Mouse (Mus musculus): ENCODE measurements around the gene Ddx19a.
A peak's percentile ranks its signal among the peaks of the same experiment; 100 is the strongest.
"Not testable (repeated sequence)": the region's sequence is repeated elsewhere in the genome, so short reads cannot be mapped to it uniquely, and the experiment has no call there.

The Ddx19a gene

DNA sequence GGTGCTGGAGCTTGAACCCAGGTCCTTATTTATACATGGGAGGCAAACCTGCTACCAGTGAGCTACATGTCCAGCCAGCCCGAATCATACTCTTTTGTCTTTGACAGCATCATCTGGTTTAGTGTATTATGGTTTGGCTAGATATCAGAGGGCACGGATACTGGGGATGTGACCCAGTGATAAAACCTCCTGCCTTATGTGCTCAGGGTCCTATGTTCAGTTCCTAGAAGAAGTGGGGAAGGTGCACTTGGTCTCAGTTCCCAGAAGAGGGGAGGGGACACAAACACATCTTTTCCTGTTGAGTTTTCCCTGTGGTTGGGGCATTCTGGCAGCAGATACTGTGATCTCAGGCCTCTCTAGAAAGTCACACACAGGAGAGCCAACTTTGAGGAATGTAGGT, 64.3 kb downstream of the Ddx19a start:
- DNase-seq (ENCODE audit: low spot score in 2 of 2), result no peak

DNA sequence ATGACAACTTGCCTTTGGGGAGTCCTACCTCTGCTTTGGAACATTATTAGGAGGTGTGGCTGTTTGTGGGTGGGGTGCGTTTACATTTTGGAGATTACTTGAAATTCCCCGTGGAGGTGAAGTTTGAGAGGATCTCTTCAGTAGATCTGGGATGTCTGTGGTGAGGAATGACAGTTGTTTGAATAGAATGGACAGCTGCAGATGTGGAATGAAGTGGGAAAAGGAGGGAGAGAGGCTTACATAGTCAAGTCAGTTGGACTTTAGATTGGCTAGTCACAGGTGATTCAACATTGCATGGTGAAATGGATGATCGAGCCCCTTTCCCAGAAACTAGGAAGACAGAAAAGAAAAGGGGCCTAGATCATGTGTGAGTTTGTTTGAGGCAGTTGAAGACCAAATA, 65.2 kb downstream of the Ddx19a start:
- DNase-seq (ENCODE audit: low spot score in 2 of 2), result no peak

DNA sequence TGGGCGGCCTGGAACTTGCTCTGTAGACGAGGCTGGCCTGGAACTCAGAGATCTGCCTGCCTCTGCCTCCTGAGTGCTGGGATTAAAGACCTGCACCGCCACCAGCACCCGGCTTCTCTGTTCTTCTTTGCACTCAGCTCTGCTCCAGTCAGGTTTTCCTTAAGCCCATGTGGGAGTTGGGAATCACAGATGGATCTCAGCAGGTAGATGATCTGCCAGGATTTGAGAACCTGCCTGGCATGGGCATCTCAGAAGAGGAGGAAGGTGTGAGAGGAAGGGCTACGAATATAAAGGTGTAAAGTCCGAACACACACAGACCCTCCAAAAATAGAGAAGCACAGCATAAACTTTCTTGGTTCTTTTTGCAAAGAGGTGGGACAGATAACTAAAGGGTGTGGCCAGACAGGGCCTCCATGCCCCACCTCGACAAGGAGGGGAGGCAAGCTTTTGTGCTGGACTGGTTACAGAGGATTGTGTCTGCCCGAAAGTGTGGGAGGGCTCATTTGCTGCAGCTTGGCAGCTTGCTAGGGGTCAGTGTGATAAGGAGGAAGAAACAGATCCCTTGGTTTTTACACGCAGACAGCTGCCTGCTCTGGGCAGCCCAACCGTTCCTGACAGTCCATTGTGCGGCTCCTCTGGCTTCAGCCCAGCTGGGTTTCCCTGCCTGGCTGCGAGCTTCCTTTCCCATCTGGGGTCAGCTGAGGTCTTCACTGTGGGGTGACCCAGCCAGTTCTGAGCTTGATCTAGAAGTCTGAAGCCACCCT, 66.2 kb downstream of the Ddx19a start:
- DNase-seq (ENCODE audit: low spot score in 2 of 2), result peak in 1 of 2 experiments; percentile 45

DNA sequence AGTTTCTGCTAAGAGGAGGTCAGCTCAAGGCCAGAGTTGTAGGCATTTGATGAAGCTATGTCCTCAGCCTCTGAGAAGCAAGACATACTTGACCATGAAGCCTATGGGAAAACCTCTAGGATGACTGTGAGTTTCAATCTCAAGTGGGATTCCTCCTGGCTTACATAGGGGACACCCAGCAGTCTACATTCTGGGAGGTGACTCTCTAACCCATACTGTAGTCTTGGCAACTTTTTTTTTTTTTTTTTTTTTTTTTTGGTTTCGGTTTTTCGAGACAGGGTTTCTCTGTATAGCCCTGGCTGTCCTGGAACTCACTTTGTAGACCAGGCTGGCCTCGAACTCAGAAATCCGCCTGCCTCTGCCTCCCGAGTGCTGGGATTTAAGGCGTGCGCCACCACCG, 67.9 kb downstream of the Ddx19a start:
- DNase-seq (ENCODE audit: low spot score in 2 of 2), result not testable (repeated sequence)

DNA sequence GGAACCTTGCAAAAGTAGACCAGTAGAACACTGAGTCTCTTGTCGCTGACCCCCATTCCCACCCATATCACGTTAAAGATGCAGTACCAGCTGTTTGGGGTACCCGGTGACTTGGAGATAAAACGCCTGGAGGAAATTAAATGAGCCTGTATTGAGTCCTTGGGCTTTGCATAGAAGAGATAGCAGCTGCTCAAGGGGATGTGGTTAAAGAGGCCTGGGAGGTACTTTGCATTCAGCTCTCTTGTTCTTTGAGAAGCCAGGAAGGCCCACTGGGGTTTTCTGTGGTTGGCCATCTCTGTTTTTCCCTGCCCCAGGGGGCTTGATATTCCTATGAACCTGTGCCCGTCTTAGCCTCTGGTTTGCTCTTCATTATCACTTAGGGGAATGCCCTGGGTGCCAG, 68.5 kb downstream of the Ddx19a start:
- DNase-seq (ENCODE audit: low spot score in 2 of 2), result no peak

DNA sequence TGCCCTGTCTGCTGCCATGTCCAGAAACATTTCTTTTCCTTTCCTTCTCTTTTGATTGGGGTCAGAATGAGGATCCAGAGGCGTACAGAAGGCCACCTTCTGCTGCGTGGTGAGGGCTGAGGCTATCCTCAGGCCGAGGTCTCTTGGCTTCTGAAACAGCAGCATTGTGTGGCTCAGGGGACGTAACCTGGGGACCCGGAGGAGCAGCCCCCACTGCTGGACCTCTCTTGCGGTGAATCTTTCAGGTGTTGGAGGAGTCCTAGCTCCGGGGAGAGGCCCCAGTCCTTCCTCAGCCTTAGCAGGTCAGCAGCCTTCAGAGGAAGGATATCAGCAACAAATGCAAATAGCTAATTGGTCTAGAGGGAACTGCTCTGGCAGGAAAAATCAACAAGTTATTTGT, 69.2 kb downstream of the Ddx19a start:
- DNase-seq (ENCODE audit: low spot score in 2 of 2), result no peak

GRCm38 (mm10) chr8:110926690-110927089, 70.9 kb downstream of the Ddx19a start:
- no peak for DNase-seq (ENCODE audit: low spot score in 2 of 2)

GRCm38 (mm10) chr8:110925691-110926140, 71.9 kb downstream of the Ddx19a start:
- DNase-seq (ENCODE audit: low spot score in 2 of 2), result no peak

All from frontal cortex, postnatal 36 days (tissue).